Mouse (Mus musculus) layer of hippocampus, adult 9-10 months (tissue): Measurements from ENCODE around the gene Ubxn4.
"Not testable (repeated sequence)": the region's sequence is repeated elsewhere in the genome, so short reads cannot be mapped to it uniquely, and the experiment has no call there.

ENCODE experiments used
- DNase-seq: peaks from one replicate; pipeline ENCODE4 v3.0.0; 2022; ENCODE audit warnings: low spot score

The Ubxn4 gene

DNA sequence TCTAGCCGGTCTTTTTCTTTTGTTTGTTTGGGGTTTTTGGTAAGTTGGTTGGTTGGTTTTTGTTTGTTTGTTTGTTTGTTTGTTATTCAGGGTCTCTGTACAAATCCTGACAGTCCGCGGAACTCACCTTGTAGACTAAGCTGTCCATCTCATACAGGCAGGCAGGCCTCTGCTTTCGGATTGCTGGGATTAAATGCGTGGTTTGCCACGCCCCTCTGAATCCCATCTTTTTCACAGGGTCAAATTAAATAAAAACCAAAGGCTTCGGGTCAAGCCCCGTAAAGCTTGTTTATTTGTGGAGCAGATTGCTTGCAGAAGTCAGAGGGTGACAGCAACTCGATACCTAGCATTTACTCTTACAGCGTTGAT is at the start of gene Ubxn4:
Ubxn4 (plus strand) TSS at position 338 of the 369 bp plus-strand sequence.
- peak; percentile 20 for DNase-seq

DNA sequence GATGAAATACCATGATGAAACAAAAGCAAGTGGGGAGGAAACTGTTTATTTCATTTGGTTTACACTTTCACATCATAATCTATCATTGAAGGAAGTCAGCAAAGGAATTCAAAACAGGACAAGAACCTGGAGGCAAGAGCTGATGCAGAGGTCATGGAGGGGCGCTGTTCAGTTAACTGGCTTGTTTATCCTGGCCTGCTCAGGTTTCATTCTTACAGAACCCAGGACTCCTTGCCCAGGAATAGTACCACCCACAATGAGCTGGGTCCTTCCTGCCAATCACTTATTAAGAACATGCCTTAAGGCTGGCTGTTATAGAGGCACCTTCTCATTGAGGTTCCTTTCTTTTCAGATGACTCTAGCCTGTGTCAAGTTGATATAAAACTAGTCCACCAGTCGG is 49.8 kb upstream of the Ubxn4 start:
- DNase-seq = no peak

DNA sequence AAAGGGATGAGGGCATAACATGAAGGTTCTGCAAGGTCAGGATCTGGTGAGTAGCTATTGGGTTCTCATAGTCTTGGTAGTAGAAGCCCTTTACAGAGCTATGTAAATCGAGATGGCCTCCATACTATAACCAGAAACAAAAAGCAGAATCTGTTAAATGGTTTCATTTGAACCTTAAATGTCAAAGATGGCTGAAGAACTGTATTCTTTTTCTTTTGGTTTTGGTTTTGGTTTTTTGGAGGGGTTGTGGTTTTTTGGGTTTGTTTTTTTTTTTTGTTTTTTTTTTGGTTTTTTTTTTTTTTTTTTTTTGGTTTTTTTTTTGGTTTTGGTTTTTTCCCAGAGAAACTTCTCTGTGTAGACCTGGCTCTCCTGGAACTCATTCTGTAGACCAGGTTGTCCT is 46.4 kb upstream of the Ubxn4 start:
- no peak for DNase-seq

DNA sequence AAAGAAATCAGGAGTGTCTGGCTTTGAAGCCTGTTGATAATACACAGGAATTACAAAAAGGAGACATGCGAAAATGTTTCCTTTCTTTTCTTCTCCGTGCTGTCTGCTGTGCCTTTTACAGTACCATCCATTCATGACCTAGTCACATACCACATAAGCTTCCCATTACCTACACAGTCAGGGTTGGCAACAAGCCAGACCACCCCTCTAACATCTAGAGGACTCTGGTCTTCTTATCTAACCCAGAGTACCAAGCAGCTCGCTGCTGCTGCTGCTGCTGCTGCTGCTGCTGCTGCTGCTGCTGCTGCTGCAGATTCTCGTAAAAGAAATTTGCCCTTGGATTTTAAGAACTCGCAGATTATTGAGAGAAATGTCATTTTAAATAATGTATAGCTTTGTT is 30.5 kb upstream of the Ubxn4 start:
- no peak for DNase-seq

DNA sequence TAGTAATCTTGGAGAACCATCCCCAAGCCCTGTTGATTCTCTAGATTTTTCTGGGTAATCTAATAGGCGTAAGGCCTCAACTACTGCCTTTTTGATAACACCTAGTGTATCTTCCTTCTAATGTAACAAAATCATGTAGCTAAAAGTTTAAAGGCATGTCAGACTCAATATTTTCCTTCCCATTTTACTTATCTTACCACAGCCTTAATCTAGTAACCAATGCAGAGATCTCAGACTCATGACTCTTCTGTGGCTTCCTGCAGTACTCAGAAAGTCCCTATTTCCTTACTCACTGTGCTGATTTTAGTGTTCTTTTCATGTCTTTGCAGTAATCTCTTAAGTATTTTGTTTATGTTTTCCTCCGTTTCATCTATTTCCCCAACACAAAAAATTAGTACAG is 21.9 kb upstream of the Ubxn4 start:
- no peak for DNase-seq

DNA sequence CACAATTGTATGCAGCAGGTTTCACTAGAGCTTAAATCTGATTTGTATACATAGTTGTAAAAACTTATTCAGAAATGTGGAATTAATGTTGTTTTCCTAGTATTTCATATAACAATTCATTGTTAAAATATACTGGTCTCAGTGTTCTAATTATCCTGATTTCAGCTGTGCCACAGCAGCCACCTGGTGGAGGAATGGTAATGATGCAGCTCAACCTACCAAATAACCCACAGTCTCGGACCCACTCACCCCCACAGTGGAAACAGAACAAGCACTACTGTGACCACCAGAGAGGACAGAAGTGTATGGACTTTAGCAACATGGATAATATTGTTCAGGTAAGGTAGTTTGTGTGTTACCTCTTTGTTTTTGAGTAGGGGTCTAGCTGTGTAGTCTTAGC is 20.5 kb upstream of the Ubxn4 start:
- DNase-seq = no peak

DNA sequence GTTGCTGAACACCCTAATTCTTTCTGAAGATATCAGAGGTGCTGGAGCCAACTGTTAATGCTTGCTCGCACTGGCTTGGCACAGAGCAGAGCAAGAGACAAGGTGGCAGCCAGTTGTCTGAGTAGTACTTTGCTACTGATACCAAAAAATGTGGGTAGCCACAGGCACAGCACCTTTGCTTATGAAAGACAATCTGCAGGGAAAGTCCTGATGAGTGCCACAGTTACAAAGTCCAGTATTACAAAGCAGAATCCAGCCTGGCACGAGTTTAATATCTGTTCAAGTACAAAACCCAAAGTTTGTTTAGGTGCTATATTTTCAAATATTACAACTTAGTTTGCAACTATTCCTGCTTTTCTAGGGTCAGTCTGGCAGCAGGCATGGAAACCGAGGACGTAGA is 8.6 kb upstream of the Ubxn4 start:
- no peak for DNase-seq

DNA sequence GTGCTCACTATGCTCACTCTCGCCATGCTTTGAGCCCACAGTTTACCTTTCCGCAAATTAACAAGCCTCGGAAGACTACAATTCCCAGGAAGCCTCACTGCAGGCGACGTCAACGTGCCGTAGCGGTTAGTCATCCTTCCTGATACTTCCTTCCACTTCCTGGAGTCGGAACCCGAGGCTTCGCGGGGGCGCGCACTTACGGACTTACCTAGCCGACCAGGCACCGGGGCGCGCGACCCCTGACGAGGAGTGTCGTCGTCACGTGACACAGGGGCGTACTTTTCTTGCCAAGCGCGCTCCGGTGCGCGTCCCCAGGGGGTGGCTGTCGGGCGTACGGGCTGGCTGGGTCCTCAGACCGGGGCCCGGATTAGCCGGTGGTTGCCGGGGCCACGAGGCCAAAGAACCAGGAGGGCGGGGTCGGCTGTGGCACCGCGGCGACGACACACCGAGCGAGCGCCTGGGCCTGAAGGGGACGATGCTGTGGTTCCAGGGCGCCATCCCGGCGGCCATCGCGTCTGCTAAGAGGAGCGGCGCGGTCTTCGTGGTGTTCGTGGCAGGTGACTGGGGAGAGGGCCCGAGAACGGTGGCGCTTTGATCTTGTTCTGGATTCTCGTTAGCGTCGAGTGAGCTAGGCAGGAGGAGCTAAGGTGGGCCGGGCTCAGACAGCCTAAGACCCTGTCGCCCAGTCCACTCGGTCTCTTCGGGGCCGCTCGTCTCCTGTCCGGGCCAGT is 397 bp downstream of the Ubxn4 start:
- peak; percentile 80 for DNase-seq

DNA sequence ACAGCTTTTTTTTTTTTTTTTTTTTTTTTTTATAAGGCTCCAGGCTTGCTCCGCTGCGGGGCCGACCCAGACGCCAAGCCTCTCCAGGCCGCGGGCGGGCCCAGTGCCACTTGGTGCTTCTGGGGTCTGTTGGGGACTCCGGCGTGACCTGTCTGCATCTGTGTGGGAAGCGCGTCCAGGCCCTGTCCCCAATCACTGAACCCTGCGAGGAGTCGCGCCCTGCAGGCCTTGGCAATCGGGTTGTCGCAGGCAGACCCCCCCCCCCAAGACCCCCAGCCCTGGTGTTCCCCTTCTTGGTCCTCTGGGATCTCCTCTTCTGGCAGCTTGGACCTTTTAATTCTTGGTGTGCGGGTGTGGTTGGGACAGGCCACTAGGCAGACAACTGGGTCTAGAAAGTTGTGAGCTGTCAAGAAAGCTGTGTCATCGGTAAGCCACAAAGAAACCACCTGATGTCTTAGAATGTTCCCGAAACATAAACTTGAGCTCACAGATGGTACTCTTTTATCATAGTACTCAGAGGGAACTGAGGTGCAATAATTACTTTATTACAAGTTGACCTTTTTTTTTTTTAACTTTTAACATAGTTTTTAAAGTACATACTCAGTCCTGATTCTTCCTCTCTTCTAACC is 1.1 kb downstream of the Ubxn4 start:
- DNase-seq = no peak

DNA sequence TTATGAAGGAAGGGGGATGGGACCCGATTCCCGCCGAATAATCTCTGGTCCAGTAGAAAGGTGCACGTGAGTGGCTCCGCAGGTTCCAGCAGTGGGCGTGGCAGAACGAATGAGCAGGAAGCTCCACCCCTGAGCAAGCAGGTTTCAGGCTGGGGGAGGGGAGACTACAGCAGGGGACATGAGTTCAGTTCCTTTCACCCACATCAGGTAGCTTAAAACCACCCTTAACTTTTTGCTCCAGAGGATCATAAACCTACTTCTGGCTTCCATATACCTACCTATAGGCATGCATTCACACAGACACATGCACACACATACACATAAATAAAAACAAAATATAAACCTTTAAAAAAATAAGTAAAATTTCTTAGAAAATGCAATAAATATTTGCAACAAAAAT is 23.3 kb downstream of the Ubxn4 start:
- not testable (repeated sequence) for DNase-seq

DNA sequence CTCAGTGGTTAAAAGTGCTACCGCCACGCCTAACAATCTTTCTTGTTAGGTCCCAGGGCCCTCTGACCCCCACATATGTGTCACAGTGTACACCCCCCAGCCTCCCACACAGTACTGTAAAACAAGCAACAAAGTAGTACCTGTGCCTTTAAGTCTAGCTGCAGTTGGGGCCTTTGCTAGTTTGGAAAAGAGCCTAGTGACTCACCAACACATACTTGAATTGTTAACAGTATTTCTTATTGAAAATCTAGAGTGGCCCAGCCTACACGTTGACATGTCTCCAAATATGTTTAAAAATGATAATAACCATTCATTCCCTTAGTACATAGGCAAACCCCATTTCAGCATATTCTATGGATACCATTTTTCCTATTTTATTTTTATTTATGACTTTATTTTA is 27.0 kb downstream of the Ubxn4 start:
- DNase-seq = no peak

DNA sequence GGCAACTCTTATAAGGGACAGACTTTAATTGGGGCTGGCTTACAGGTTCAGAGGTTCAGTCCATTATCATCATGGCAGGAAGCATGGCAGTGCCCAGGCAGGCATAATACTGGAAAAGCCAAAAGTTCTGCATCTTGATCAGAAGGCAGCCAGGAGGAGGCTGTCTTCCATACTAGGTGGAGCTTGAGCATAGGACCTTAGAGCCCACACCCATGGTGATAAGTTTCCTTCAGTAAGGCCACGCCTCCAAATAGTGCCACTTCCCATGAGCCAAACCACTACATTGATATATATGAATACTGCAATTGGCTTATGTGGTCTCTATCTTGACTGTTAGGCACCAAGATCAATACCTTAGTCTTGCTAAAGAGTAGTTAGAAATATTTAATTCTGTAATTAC is 32.1 kb downstream of the Ubxn4 start:
- no peak for DNase-seq

DNA sequence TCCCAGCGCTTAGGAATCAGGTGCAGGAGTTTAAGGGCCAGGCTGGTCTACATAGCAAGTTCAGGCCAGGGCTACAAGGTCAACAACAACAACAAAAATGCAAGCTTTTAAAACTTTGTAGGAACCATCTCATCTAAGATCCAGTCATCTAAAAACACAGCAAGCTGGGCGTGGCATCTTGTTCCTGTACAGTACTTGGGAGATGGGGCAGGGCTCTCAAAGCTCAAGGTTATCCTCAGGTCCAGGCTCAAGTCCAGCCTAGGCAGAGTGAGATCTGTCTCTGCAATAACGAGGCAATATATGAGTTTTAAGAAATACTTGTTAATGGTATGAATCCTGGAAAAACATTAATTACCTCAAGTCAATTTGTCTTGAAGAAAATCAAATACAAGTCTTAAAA is 34.8 kb downstream of the Ubxn4 start:
- no peak for DNase-seq

DNA sequence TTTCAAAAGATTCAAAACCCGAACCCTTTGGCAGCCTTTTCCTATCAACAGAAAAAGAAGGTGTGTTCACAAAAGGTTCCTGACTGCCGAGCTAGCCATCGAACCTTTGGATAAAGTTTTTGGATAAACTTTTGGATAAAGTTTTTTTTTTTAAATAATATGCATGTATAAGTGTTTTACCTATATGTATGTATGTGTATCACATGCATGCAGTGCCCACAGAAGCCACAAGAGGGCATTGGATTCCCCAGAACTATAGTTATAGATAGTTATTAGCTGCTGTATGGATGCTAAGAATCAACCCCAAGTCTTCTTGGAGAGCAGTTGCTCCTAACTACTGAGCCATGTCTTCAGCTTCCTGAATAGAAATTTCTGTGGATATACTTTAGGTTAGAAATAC is 38.0 kb downstream of the Ubxn4 start:
- DNase-seq = no peak

DNA sequence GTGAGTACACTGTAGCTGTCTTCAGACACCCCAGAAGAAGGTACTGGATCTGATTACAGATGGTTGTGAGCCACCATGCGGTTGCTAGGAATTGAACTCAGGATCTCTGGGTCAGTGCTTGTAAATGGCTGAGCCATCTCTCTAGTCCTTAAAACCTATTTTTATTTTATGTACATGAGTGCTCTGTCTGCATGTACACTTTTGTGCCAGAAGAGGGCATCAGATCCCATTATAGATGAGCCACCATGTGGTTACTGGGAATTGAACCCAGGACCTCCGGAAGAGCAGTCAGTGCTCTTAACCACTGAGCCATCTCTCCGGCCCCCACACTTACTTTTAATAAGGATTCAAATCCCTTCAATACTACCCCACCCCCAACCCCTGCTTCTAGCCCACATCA is 39.2 kb downstream of the Ubxn4 start:
- no peak for DNase-seq

DNA sequence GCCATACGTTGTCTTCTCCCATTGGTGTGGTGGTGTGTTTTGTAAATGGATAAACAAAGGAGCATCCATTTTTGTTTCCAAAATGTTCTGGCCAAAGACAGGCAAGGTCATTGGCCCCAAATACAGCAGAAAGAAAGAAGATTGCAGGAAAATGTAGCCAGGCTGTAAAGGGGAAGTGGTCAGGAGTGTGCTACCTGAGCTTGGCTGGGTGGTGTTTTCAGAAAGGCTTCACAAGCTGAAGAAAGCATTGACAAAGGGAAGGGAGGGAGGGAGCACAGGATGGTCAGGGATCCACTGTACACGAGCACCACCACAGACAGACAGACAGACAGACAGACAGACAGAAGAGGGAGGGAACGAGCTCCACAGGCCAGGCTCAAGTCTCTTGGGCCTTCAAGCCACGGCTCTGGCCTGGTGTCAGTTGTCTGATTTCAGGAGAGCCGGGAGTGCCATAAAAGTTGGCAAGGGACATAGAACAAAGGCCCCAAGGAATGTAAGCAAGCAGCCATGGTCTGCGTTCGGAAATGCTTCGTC is 40.5 kb downstream of the Ubxn4 start:
- DNase-seq = no peak

DNA sequence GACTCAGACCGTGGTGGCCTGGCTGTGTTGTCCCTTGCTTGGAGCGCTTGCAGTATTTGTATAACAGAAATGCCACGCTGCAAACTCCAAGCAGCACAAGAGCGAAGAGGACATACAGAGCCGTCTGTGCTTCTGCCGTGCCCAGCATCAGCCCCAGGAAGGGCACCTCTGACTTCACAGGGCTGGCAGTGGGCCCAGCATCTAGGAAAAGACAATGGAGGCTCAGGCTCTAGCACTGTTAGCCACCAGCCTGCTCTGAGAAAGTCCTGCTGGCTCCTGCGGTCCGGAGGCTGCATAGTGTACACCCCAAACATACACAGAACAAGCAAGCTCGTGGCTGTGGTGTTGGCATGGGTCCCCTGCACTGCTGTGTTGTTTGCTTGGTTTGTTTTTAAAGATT is 41.4 kb downstream of the Ubxn4 start:
- DNase-seq = no peak

DNA sequence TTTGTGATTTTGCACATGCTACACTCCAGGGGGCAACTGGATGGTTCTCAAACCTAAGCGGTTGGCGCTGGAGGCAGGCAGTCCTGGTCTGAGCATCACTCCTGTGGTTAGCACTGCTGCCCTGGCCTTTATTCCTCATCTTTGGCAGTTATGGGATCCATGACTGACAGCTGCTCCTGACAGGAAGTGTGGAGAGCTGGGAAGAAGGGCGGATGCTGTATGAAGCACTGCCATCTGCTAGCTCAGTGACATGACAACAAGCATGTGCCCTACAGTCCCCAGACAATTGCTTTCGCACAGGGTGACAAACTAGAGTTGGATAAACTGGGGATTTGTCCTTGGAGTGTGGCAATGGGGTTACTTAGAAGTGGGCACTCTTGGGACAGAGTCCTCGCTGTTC is 46.5 kb downstream of the Ubxn4 start:
- DNase-seq = no peak

DNA sequence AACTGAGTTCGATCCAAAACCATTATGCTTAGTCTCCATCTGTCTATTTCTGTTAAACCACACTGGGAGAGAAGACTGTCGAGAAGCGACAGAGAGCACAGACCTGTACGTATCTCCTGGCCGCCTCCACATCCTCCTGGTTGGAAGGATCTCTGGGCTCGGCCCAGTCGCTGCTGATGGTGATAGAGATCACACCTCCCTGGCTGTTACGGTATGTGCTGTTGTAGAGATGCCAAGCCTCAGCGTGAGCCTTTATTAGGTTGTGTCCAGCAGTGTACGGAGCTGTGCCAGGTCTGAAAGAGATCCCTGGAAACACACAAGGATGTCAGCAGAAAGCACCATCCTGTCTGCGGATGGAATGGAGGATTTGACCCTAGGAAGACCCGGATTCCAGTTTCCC is 49.8 kb downstream of the Ubxn4 start:
- no peak for DNase-seq

DNA sequence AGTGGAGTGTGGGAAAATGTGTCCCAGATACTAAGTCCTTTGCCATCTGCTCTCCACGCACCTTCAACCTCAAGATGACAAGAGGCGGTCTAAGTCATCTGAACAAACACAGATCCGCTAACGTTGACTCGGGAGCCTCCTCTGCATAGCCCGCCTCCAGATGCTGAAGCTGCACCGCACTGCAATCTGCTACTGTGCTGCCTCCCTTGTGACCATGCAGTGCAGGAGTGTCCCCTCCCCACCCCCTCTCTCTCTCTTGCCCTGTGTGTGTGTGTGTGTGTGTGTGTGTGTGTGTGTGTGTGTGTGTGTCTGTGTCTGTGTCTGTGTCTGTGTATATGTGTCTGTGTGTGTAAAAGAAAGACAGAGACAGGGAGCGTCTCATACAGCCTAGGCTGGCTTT is 51.5 kb downstream of the Ubxn4 start:
- no peak for DNase-seq

DNA sequence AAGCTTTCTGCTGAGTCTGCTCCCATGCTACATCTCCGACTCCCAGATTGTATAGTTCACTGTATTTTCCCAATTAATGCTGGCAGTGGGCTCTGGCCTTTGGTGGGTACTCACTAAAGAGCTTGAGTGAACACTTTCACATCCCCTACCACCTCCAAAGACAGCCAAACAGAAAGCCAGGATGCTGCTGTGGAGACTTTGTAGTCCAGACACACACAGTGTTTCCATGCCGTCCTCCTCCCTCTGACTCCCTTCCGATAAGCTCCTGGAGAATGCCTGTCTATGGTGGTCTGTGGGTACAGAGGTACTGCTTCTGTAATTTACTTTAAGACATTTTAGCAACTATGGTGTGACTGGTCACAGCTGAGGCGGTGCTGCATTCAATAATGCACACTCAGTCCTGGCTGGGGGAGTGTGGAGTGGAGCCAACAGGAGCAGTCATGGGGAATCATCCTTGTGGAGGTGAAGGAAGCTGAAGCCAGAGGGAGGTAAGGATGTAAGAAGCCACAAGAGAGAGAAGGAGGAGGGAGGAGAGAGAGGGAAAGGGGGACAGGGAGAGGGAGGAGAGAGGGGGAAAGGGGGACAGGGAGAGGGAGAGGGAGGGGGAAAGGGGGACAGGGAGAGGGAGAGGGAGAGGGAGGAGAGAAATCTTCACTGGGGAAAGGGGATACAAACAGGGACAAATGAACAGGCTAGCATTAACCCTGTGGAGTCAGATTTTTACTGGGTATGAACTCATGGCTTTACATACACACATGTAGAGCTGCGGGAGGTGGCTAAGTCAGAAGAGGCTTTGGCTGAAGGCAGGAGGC is 52.2 kb downstream of the Ubxn4 start:
- no peak for DNase-seq

DNA sequence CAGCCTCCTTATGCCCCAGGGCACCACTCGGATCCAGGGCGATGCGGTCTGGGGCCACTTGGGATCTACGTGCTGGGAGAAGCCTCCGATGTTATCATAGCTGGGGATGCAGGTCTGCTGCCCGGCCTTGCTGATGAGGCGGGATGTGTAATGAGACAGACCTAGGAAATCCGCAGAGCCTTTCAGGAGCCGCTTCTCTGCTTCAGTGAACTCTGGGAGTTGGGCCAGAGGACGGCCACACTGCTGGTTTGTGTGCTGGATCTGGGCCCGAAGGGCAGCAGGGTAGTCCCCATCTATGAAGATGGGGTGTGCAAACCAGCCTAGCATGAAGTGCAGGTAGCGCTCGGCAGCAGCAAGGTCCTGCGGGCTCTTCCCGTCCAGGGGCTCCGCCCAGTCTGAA is 60.1 kb downstream of the Ubxn4 start:
- DNase-seq = no peak

DNA sequence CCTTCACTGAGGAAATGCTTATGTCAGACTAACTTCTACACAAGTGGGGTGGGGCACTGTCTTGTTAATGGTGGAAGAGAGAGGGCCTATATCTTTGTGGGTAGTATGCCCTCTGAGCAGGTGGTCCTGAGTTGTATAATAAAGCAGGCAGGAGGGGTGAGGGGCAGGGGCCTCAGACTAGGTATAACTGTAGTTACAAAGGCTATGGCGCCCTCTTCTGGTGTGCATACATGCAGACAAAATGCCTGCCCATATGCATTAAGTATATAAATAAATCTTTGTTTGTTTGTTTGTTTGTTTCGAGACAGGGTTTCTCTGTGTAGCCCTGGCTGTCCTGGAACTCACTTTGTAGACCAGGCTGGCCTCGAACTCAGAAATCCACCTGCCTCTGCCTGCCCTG is 65.3 kb downstream of the Ubxn4 start:
- no peak for DNase-seq
